Mouse (Mus musculus) heart, postnatal 14 days (tissue): ENCODE results near the gene Armc2. TPM values are rescaled to one million over a fixed set of nuclear protein-coding genes. Genes with fewer than 3 reads are reported as not detected.

Experiments used
- DNase-seq, 2 experiments: peaks; one replicate each; pipeline ENCODE4 v3.0.0; 2021 to 2022
- intact Hi-C: fragments of 180-260 bp; cut with DNase I; formaldehyde crosslinking; loops from one replicate; pipeline ENCODE4 v1.15.1; 2025
- total RNA-seq, 2 experiments: library from RNA; stranded (reverse); gene quantifications; 2 replicates each; pipeline ENCODE4 v1.2.3; 2021

The Armc2 gene
- total RNA-seq, 2 experiments from 2014 or later = 3.7 to 3.9 TPM

GRCm38 (mm10) chr10:41931962-41932361 is 86.3 kb downstream of the Armc2 start:
- no peak for DNase-seq
- intact Hi-C loops = loop anchor here (2.0 to 5.0 kb wide), 2 partner anchors 23 to 40 kb away; no protein-coding TSS in a partner anchor

DNA sequence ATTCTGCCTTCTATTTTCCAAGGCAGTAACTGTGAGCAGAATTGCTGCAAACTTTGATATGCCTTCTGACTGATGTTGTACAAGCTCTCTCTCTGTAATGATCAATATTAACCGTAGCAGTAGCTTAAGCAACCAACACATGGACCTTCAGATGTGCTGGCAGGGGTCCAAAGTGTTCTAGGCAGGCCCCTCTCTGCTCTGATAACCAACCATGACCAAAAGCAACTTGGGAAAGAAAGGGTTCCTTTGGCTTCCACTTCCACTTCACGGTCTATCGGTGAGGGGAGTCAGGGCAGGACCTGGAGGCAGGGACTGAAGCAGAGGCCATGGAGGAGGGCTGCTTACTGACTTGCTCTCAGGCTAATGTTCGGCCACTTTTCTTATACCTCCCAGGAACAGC is 87.3 kb downstream of the Armc2 start:
- intact Hi-C loops = loop anchor here (5.0 kb wide), 1 partner anchor 39 kb away; no protein-coding TSS in a partner anchor
- DNase-seq = no peak

DNA sequence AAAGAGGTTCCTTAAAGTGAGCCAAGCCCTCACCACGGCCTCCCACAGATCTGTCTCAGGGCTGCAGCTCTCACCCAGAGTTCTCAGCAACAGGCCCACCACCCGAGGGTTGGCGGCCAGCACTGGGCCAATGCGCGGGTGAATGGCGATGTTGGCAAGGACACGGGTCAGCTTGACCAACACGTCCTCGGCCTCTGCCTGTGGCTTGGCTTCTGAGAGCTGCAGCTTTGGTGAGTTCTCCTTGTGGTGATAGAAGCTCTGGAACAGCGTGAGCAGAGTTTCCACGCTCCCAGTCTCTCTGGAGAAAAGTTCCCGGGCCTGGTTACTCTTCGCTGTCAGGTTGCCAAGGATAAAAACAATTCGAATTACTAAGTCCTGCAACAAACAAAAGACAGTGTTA is 91.5 kb downstream of the Armc2 start:
- no peak for DNase-seq
- intact Hi-C loops = no loop called here

GRCm38 (mm10) chr10:41912290-41912994 is 105.8 kb downstream of the Armc2 start:
- intact Hi-C loops = no loop called here
- no peak for DNase-seq

GRCm38 (mm10) chr10:41908899-41909298 is 109.3 kb downstream of the Armc2 start:
- intact Hi-C loops = loop anchor here (2.0 kb wide), 1 partner anchor 24 kb away; no protein-coding TSS in a partner anchor
- no peak for DNase-seq

DNA sequence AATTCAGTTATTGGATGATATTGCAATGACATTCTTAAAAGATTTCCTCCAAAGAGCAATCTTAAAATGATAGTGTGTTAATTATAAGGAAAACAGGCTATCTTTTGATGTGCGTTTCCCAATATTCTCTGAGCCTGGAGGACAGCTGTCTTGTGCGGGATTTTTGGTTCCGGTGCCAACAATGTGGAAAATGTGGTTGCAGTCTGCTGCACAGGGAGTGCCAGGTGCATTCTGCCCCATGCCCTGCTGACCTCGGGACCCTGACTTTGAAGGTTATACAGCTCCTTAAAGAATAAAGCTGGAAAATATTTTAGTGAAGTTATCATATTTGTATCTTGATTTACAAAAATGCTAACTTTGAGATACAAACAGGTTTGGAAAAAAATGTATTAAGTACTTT is 110.3 kb downstream of the Armc2 start:
- intact Hi-C loops = loop anchor here (2.0 kb wide), 1 partner anchor 25 kb away; no protein-coding TSS in a partner anchor
- DNase-seq = no peak

DNA sequence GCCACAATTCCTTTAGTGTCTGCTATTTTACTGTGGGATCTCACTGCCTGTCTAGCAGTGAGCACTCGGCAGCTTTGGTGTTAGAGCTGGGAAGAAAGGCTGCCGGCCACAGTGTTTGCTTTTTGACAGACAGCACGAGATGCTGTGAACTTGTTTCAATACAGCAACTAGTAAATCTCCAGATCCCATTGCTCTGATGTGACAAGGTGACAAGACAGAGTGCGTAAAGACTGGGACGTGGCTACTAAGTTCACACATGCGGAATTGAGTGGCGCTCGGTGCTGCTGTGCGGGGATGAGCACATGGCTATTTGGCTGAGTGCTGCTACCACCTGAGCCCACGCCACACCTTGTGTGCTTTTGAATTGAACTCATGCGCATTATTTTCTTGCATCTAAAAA is 110.8 kb downstream of the Armc2 start:
- intact Hi-C loops = no loop called here
- DNase-seq = no peak

- DNase-seq = peak in 1 of 2 experiments; percentile 57
- intact Hi-C loops = no loop called here
Observed at GRCm38 (mm10) chr10:41901864-41902263, 116.4 kb downstream of the Armc2 start.

DNA sequence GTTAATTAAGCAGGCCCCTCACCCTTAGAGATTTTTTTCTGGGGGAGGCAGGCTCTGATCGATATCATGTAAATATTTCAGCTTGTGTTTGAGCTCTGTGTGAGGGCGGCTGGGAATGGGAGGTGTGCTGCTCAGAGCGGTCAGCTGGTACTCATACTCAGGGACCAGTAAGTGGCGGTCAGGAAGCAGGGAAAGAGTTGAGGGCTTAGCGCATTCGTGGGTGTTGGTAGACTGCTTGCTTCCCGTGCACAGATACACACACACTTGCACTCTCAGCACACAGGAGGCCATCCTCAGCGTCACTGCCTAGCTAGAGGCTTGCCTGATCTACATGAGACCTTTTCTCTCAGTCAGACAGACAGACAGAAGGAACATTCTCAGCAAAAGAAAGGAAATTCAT is 116.8 kb downstream of the Armc2 start:
- no peak for DNase-seq

GRCm38 (mm10) chr10:41896865-41897264 is 121.4 kb downstream of the Armc2 start:
- no peak for DNase-seq
- intact Hi-C loops = no loop called here

More for the DNA sequence above, 116.8 kb downstream of the Armc2 start:
- intact Hi-C loops = no loop called here

DNA sequence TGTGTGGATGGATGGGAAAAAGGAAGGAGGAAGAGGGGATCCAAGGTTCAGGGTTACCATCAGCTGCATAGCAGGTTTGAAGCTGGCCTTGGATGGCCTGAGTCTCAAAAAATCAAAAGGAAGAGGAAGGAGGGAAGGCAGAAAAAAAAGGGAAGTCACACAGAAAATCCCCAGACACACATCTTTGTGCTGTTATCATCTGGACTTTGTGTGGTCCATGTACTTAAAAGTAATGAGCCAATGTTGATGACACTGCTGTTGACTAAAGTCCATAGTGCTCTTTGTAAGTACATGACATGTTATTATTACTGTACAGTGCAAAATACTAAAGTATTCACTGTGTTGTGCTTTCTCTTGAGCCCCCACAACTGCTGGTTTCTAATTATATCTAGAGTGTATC is 121.8 kb downstream of the Armc2 start:
- DNase-seq = no peak
- intact Hi-C loops = no loop called here

DNA sequence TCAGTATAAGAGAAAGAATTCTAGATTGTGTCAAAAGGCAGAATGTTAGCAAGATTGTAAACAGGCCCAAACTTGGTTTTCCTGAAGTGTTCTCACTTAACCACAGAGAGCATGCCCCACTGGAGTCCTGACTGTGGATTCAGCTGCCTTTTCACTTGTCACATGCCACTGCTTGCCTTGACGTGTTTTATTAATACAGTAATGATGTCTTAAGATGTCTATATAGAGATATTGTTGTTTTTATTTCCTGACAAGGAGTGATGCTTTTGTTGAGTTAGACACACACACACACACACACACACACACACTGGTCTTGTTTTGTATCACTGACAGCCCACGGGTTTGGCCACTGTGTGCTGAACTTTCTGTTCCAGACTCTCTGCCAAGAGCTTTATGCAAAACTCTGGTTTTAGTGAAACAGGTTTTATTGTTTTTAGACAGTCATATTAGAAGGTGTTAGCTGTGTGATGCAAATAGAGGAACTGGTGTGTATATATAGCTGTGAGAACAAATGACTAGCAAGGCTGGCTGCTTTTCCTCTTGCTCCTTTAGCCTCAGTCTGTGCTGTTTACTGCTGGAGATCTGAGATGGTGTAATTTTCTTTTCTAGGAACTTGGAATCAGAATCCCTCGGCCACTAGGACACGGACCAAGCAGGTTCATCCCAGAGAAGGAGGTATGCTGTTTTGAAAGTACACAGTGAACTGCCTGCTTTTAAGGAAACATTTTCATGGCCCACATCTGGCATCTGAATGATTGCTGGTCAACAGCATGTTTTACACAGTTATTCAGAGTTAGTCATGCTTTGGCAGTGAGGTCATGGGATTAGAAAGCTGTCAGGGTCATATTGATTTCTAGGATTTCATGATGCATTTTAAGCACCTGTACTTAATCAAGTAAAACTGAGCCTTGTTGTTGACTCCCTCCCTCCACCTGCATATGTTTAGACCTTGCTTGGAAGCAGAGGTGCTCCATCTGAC is 124.5 kb downstream of the Armc2 start:
- intact Hi-C loops = loop anchor here (5.0 kb wide), 1 partner anchor 39 kb away; no protein-coding TSS in a partner anchor
- DNase-seq = peak; percentile 55 to 65

DNA sequence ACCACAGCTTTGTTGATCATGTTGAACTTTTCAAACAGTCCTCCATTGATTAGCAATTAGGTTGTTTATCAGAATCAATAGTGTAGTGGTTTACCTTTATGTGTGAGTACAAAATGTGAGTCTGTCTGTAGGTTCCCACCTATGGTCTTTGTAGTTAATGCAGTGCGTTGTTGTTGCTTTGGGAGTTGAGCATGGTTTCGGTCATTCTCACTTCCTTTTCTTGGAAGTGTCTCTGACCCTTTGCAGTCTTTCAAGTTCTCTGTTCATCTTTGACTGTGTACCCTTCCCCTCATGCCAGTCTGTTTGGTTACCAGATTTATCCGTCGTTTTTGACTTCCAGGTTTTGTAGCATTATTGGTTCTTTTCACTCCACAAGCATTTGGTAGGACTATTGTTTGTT is 126.9 kb downstream of the Armc2 start:
- intact Hi-C loops = loop anchor here (2.0 to 5.0 kb wide), 2 partner anchors 41 to 61 kb away; no protein-coding TSS in a partner anchor
- DNase-seq = no peak

DNA sequence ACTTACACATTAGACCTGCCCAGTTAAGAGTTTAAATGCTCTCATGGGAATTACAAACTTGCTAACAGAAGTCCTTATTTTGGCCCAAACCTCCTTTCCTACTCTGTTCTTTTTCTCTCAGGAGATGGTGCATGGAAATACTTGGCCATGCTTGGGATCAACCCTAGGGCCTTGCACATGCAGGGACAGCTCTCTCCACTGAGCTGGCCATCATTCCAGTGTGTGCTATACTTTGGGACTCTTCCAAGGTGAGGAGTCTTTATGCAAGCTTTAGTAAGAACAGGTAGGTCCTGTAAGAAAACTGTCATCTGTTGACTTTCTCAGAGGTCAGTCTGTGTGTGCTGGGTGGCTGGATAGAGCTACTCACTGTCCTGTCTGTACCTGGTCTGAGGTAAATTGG is 127.7 kb downstream of the Armc2 start:
- DNase-seq = no peak
- intact Hi-C loops = loop anchor here (2.0 to 5.0 kb wide), 2 partner anchors 42 to 60 kb away; no protein-coding TSS in a partner anchor

DNA sequence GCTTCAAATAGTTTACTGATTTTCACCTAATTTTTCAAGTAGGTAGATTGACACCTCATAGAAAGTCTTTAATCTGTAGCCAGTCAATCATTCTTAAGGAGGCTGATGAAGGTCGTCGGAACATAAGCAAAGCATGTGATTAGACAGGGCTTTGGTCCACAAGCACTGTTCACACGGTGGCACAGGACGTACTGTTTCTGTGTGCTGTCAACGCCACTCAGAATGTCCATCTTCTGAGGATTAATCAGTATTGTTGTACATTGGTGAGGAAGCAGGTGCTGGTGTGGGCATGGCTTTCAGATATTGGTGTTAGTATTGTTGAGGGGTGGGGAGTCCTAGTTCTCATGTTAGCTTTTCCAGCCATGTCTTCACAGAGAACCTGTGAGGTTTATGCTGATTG is 128.7 kb downstream of the Armc2 start:
- intact Hi-C loops = loop anchor here (5.0 kb wide), 2 partner anchors 77 to 388 kb away; partner anchors contain the start of gene Foxo3
- no peak for DNase-seq

GRCm38 (mm10) chr10:41888365-41888941 is 129.8 kb downstream of the Armc2 start:
- intact Hi-C loops = loop anchor here (5.0 kb wide), 2 partner anchors 76 to 389 kb away; partner anchors contain the start of gene Foxo3
- no peak for DNase-seq

GRCm38 (mm10) chr10:41887080-41887821 is 131.0 kb downstream of the Armc2 start:
- DNase-seq = peak; percentile 97 to 99
- intact Hi-C loops = loop anchor here (5.0 kb wide), 2 partner anchors 75 to 390 kb away; partner anchors contain the start of gene Foxo3

GRCm38 (mm10) chr10:41883741-41884575 is 134.3 kb downstream of the Armc2 start:
- intact Hi-C loops = no loop called here
- DNase-seq = no peak

DNA sequence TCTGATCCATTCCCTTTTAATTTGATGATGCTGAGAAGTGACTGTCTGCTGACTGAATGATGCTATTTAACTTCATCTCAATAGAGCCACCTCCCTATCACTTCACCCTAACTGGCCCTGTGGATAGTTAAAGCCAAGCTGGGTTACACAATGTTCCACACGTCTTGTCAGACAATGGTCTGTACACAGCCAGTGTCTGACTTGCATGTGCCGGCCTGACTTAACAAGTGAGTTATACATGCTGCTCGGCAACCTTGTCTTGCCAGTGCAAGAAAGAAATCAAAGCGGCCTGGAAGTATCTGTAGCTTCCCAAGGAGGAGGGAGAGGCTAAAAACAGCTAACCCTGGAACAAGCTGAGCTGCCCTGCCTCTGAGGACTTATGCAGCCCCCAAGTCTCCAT is 136.8 kb downstream of the Armc2 start:
- no peak for DNase-seq
- intact Hi-C loops = no loop called here
